ENCODE assay signal across 10 mouse cellular contexts in the genomic region with DNA sequence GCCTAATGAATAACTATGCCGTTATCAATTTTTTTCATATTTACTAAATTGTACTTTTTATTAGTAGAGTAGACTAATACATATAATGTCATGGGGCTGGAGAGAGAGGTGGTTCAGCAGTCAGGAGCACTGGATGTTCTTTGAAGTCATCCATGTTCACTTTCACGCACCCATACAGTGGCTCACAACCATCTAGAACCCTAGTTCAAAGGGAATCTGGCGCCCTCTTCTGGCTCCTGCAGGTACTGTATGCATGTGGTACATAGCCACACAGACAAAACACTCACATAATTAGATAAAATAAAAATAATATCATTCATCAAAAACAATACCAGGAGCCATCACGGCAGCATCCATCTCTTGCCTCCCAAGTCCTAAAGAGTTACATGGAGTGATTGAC. TPM values are rescaled to one million over a fixed set of nuclear protein-coding genes. Genes with fewer than 3 reads are reported as not detected.
DNase-seq lines count a peak whose midpoint lies in the region; ATAC-seq and TF ChIP-seq lines count a peak whose summit lies in the region.
"Had no signal": no experiment of that assay in that cellular context is flagged by ENCODE, and none has a peak within 500 bp of the region (broad histone marks: within the 10 kb centered on the region; RNA-seq: fewer than 3 reads in every experiment).

No protein-coding gene starts in this region.

- no peaks in the 10 kb centered on the region for H3K9me3 ChIP-seq in forebrain, embryonic 13.5 days (replicated peaks)
- H3K9me3 ChIP-seq in forebrain, embryonic 15.5 days = no peaks in the 10 kb centered on the region
- H3K9me3 ChIP-seq in midbrain, postnatal 0 days (ENCODE audit: low read length) = no peaks in the 10 kb centered on the region
- no peaks in the 10 kb centered on the region; the same call in 1 of the 2 replicates for H3K9me3 ChIP-seq in midbrain, embryonic 14.5 days (ENCODE audit: control insufficient read depth, low read length)
- H3K9me3 ChIP-seq: neural tube, embryonic 13.5 days had no signal

- no peak overlapping the region for H3K27ac ChIP-seq in forebrain, embryonic 13.5 days
- no peak overlapping the region for H3K27ac ChIP-seq in forebrain, embryonic 15.5 days (replicated peaks)
- H3K27ac ChIP-seq in midbrain, postnatal 0 days (ENCODE audit: low read depth, low read length) = no peak overlapping the region
- no peak overlapping the region for H3K27ac ChIP-seq in midbrain, embryonic 14.5 days (replicated peaks; ENCODE audit: low read depth, low read length)
- no peak overlapping the region for H3K27ac ChIP-seq in cerebellum, adult 2 months (ENCODE audit: insufficient read depth, low read length)

- H3K9ac ChIP-seq in forebrain, embryonic 13.5 days = no peak overlapping the region
- H3K9ac ChIP-seq in forebrain, embryonic 15.5 days (replicated peaks) = no peak overlapping the region
- H3K9ac ChIP-seq in midbrain, postnatal 0 days (replicated peaks; ENCODE audit: low read length, poor library complexity, severe bottlenecking) = no peak overlapping the region
- H3K9ac ChIP-seq in midbrain, embryonic 14.5 days (replicated peaks; ENCODE audit: low read length) = no peak overlapping the region
- H3K9ac ChIP-seq: neural tube, embryonic 13.5 days had no signal

- H3K36me3 ChIP-seq in forebrain, embryonic 13.5 days (ENCODE audit: poor library complexity, severe bottlenecking) = no peaks in the 10 kb centered on the region
- peaks cover 7% of the 10 kb centered on the region; the same call in 1 of the 2 replicates for H3K36me3 ChIP-seq in forebrain, embryonic 15.5 days
- H3K36me3 ChIP-seq in midbrain, postnatal 0 days (ENCODE audit: insufficient read depth, low read length) = peaks cover 12% of the 10 kb centered on the region; the same call in 1 of the 2 replicates
- H3K36me3 ChIP-seq in midbrain, embryonic 14.5 days (ENCODE audit: control insufficient read depth, insufficient read depth, low read length) = peaks cover 8% of the 10 kb centered on the region; the same call in 1 of the 2 replicates

- H3K27me3 ChIP-seq in forebrain, embryonic 13.5 days = no peaks in the 10 kb centered on the region
- H3K27me3 ChIP-seq in forebrain, embryonic 15.5 days = no peaks in the 10 kb centered on the region
- no peaks in the 10 kb centered on the region for H3K27me3 ChIP-seq in midbrain, postnatal 0 days (ENCODE audit: insufficient read depth, low read length)
- no peaks in the 10 kb centered on the region for H3K27me3 ChIP-seq in midbrain, embryonic 14.5 days (ENCODE audit: control insufficient read depth, insufficient read depth, low read length)
- H3K27me3 ChIP-seq in cerebellum, adult 2 months (ENCODE audit: control insufficient read depth, insufficient read depth, low read length) = no peaks in the 10 kb centered on the region
- H3K27me3 ChIP-seq: neural tube, embryonic 13.5 days had no signal

- peak; percentile 54 for TF ChIP-seq CTCF in midbrain, postnatal 0 days (IDR thresholded peaks at IDR 0.05)
- TF ChIP-seq CTCF in cerebellum, adult 2 months (IDR thresholded peaks at IDR 0.05; ENCODE audit: borderline replicate concordance, insufficient read depth, low read depth, low read length) = no peak

- no peak overlapping the region for H3K4me3 ChIP-seq in forebrain, embryonic 13.5 days
- no peak overlapping the region for H3K4me3 ChIP-seq in forebrain, embryonic 15.5 days
- no peak overlapping the region for H3K4me3 ChIP-seq in midbrain, postnatal 0 days (ENCODE audit: low read depth, low read length)
- H3K4me3 ChIP-seq in midbrain, embryonic 14.5 days (replicated peaks; ENCODE audit: low read depth, low read length) = no peak overlapping the region
- no peak overlapping the region for H3K4me3 ChIP-seq in cerebellum, adult 2 months (replicated peaks; ENCODE audit: insufficient read depth, low read depth, low read length)
- H3K4me3 ChIP-seq: neural tube, embryonic 13.5 days had no signal

- no peak for DNase-seq in midbrain, postnatal 0 days (ENCODE audit: low spot score)
- DNase-seq in midbrain, embryonic 14.5 days = no peak
- DNase-seq in thymus, postnatal 14 days = peak; percentile 42
- DNase-seq in cerebellum, adult 2 months = no peak
- DNase-seq in T-cell, adult 2 months (ENCODE audit: low spot score) = no peak

- H3K4me1 ChIP-seq in forebrain, embryonic 13.5 days = no peaks in the 10 kb centered on the region
- H3K4me1 ChIP-seq in forebrain, embryonic 15.5 days = no peaks in the 10 kb centered on the region
- no peaks in the 10 kb centered on the region for H3K4me1 ChIP-seq in midbrain, postnatal 0 days (ENCODE audit: insufficient read depth, low read length)
- H3K4me1 ChIP-seq in midbrain, embryonic 14.5 days (ENCODE audit: control insufficient read depth, insufficient read depth, low read length) = no peaks in the 10 kb centered on the region
- no peaks in the 10 kb centered on the region for H3K4me1 ChIP-seq in cerebellum, adult 2 months (ENCODE audit: control insufficient read depth, insufficient read depth, low read length)

- H3K4me2 ChIP-seq in forebrain, embryonic 13.5 days = no peak overlapping the region
- no peak overlapping the region for H3K4me2 ChIP-seq in forebrain, embryonic 15.5 days (replicated peaks)
- no peak overlapping the region for H3K4me2 ChIP-seq in midbrain, postnatal 0 days (ENCODE audit: low read depth, low read length, poor library complexity, severe bottlenecking)
- no peak overlapping the region for H3K4me2 ChIP-seq in midbrain, embryonic 14.5 days (ENCODE audit: low read length)
- H3K4me2 ChIP-seq: neural tube, embryonic 13.5 days had no signal

- peak; percentile 55; the same call in 1 of the 2 replicates for ATAC-seq in forebrain, embryonic 13.5 days
- ATAC-seq in forebrain, embryonic 15.5 days (replicated peaks) = no peak
- no peak for ATAC-seq in midbrain, postnatal 0 days (ENCODE audit: low FRiP score)
- no peak; the same call in 1 of the 2 replicates for ATAC-seq in midbrain, embryonic 14.5 days (ENCODE audit: low FRiP score, low TSS enrichment)
- ATAC-seq in granulocyte monocyte progenitor cell, adult 5-6 weeks (replicated peaks; ENCODE audit: poor library complexity, severe bottlenecking) = peak; percentile 33; the same call in 1 of the 2 replicates
- ATAC-seq: intestine, embryonic 16.5 days had no signal

- TF ChIP-seq POLR2A in cerebellum, adult 2 months (IDR thresholded peaks at IDR 0.05; ENCODE audit: borderline replicate concordance, insufficient read depth, low read length) = no peak

- 78% methylated on average over 4 of the region's 4 CpGs for WGBS in forebrain, embryonic 13.5 days
- 79% methylated on average over 4 of the region's 4 CpGs for WGBS in forebrain, embryonic 15.5 days
- 71% methylated on average over 4 of the region's 4 CpGs for WGBS in midbrain, postnatal 0 days
- WGBS in midbrain, embryonic 14.5 days = 76% methylated on average over 4 of the region's 4 CpGs
- WGBS in cerebellum, adult 2 months = 82% methylated on average over 4 of the region's 4 CpGs

RNA-seq across cellular contexts. Expression of a gene that starts 36.0 kb away (rescaled TPM):
- polyA plus RNA-seq in forebrain, embryonic 13.5 days (2015; fragmentation: Nextera tagmentation; extraction: Ambion mirVana) = 10.9 and 12.3 TPM in 2 replicates
- polyA plus RNA-seq in forebrain, embryonic 15.5 days (2015; fragmentation: Nextera tagmentation; extraction: Ambion mirVana) = 11.4 and 12.7 TPM in 2 replicates
- 8.9 and 12.6 TPM in 2 replicates for total RNA-seq in midbrain, postnatal 0 days (2014; rRNA removed)
- 5.2 and 5.4 TPM in 2 replicates for polyA plus RNA-seq in midbrain, postnatal 0 days (2015; fragmentation: Nextera tagmentation; extraction: Ambion mirVana)
- 10.2 and 13.4 TPM in 2 replicates for polyA plus RNA-seq in midbrain, embryonic 14.5 days (2014; fragmentation: Nextera tagmentation; extraction: Ambion mirVana)
- 8.7 and 18.6 TPM in 2 replicates for total RNA-seq in granulocyte monocyte progenitor cell, adult 5-6 weeks (2014; fragmentation: Nextera tagmentation)
- 33.5 and 34.2 TPM in 2 replicates for total RNA-seq in granulocyte monocyte progenitor cell, adult 5-6 weeks (2017)
- 5.8 and 7.0 TPM in 2 replicates for polyA plus RNA-seq in cerebellum, adult 2 months (2012; rRNA removed)

RNA-seq across cellular contexts. Expression of a gene that starts 54.3 kb away (rescaled TPM):
- 74.9 and 76.8 TPM in 2 replicates for polyA plus RNA-seq in forebrain, embryonic 13.5 days (2015; fragmentation: Nextera tagmentation; extraction: Ambion mirVana)
- 36.2 and 39.2 TPM in 2 replicates for polyA plus RNA-seq in forebrain, embryonic 15.5 days (2015; fragmentation: Nextera tagmentation; extraction: Ambion mirVana)
- total RNA-seq in midbrain, postnatal 0 days (2014; rRNA removed) = 3.2 and 4.2 TPM in 2 replicates
- 6.0 and 7.2 TPM in 2 replicates for polyA plus RNA-seq in midbrain, postnatal 0 days (2015; fragmentation: Nextera tagmentation; extraction: Ambion mirVana)
- 10.5 and 14.7 TPM in 2 replicates for polyA plus RNA-seq in midbrain, embryonic 14.5 days (2014; fragmentation: Nextera tagmentation; extraction: Ambion mirVana)
- total RNA-seq in granulocyte monocyte progenitor cell, adult 5-6 weeks (2014; fragmentation: Nextera tagmentation) = 29.8 and 59.8 TPM in 2 replicates
- 49.0 and 57.4 TPM in 2 replicates for total RNA-seq in granulocyte monocyte progenitor cell, adult 5-6 weeks (2017)
- polyA plus RNA-seq in cerebellum, adult 2 months (2012; rRNA removed) = 3.8 and 5.0 TPM in 2 replicates

Comparison
In these comparisons a context has a peak if more than half of its experiments do, and no peak if none do; other contexts are left out.
1. ATAC-seq: peak in forebrain, embryonic 13.5 days (single experiment) and granulocyte monocyte progenitor cell, adult 5-6 weeks (single experiment); none in forebrain, embryonic 15.5 days (single experiment), midbrain, postnatal 0 days (single experiment) and midbrain, embryonic 14.5 days (single experiment).